Mouse (Mus musculus) right cerebral cortex, adult 2 months (tissue): ENCODE measurements around the gene C4bp.
"Not testable (repeated sequence)": the region's sequence is repeated elsewhere in the genome, so short reads cannot be mapped to it uniquely, and the experiment has no call there.

Source experiments
- DNase-seq, 2 experiments: peaks; one replicate each; pipeline ENCODE4 v3.0.0; 2021 to 2022; ENCODE audit warnings: low spot score in 2 of 2

The C4bp gene

DNA sequence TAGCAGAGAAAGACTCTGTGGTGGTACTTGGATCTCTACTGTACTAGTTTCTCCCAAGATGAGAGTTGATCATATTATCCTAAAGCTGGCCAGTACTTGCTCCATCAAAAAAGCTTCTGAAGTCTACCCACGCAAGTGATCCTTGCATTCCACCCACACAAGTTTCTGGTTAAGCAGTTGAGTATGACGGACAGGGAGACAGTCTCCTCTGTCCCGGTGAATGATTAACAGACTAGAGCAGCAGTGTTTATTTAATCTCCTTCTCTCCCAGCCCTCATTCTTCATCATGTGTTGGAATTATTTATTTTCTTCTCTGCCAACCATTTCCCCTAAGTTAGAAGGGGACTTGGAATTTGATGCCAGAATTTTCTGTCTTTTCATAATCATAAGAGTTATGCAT, at the start of gene C4bp:
Gene C4bp (minus strand): TSS at position 179 of the 400 bp plus-strand sequence.
- no peak for DNase-seq

DNA sequence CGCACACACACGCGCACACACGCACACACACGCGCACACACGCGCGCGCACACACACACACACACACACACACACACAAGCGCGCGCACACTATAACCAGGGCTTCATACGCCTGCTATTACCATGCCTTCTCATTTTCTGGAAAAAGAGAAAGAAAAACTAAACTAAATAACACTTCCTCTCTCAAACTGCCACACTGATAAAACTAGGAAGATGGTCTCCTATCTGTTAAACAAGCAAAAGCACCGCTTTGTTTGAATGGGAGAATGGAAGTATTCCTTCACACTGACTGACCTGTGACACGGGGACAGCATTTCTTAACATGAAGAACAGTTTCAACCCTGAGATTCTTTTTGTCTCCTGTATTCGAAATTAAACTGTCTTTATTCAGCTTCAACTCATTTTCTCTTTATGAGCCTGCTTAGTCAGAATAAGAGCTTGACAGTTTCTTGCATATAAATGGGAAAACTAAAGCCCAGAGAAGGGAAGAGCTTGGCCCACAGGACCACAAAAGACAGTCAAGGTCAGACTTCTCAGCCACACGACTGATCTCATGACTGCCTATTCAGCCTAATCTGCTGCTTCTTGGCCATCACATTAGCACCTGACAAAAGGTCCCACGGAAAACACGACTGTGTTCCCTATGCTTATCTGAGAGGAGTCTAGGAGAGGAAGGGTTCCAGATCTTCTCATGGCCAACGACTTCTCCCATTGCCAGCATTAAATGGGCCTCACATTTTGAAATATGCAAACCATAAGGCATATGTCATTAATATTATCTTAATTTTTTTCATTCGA, 49.0 kb upstream of the C4bp start:
- no peak for DNase-seq

DNA sequence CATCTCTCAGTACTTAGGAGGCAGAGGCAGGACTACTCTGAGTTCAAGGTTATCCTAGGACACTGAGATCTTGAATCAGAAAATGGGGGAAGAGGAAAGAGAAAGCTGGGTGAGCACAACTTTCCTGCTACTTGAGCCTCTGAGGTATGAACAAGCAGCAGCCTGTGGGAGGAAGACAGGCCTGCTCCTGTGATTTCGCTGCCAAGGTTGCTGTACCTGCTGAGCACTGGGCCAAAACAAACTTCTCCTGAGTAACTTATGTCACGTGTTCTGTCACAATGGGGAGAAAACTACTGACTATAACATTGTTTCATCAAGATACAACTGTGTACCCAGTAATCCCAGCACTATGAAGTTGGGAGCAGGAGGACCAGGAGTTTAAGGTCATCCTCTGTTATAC, 42.2 kb upstream of the C4bp start:
- DNase-seq = no peak

DNA sequence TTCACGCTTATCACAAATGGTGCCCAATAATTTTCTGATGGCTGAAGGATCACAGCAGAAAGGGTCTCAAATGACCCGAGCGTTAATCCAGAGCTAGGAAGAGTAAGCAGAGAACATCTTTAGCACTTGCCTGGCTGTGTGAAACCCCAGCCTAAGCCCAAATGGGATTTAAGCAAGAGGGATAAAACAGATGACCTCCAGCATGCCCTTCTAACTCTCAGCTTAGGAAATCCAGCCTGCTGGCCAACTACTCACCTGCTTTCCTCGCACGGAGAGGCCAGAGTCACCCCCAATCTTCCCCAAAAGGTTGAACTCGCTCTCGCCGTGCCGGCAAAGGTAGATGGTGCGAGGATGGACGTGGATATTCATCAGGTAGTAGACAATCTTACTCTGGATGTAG, 40.5 kb upstream of the C4bp start:
- no peak for DNase-seq

DNA sequence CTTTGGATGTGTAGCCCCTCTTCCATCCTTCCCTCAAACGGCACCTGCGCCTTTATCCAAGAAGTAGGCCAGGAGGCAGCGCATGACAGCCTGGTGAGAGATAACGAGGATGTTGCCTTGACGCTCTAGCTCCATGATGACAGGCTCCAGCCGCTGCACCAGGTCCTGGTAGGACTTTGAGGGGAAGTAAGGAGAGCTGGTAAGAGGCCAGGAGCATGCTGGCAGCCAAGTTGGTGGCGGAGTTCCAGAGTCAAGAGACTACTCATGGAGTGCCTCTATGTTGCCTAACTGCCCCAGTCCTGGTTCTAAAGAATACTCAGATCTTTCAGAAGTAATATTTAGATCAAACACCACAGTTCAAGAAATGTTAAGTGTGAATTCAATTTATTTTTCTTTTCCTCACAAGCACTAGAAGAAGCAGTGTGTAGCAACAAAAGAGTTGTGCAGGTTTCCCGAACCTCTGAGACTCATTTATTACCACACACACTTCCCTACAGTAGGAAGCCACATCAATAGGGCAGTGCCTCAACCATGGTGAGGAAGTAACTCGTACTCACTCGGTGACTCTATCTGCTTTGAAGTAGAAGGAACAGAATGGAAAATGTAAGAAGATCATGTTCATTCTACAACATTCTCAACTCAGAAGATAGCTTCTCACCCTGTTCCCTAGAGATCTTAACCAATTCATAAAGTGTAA, 38.7 kb upstream of the C4bp start:
- peak in 1 of 2 experiments; percentile 50 for DNase-seq

DNA sequence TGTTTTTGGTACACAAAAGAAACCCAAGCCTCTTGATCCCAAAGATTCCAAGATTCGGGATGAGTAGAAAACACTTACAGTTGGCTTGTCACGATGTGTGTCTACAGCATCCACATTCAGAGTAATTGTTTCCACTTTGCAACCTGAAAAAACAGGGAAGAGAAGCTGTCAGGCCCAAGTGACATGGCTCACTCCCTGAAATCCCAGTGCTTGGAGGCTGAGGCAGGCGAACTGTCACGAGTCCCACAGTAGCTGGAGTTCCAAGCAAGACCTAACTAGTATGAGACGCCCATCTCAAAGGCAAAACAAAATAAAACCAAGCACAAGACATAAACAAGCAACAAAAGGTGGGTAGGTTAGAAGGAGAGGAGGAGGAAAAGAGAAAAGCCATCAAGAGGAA, 37.2 kb upstream of the C4bp start:
- no peak for DNase-seq

DNA sequence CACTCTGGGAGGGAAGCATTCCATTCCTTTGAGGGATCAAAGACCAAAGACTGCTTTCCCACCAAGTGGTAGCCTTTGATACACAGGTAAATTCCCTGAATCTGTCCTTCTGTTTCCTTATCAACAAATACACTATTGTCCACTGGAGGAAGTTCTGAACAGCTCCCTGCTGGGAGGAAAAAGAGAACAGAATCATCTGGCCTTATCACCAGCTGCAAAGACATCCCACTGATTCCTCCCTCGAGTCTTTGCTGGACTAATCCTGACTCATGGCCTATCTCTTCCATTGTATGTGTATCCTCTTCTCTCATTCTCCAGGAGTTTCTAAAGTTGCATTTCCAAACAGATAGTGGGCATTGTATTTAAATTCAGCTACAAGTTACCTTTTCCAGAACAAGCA, 22.5 kb upstream of the C4bp start:
- DNase-seq = no peak

DNA sequence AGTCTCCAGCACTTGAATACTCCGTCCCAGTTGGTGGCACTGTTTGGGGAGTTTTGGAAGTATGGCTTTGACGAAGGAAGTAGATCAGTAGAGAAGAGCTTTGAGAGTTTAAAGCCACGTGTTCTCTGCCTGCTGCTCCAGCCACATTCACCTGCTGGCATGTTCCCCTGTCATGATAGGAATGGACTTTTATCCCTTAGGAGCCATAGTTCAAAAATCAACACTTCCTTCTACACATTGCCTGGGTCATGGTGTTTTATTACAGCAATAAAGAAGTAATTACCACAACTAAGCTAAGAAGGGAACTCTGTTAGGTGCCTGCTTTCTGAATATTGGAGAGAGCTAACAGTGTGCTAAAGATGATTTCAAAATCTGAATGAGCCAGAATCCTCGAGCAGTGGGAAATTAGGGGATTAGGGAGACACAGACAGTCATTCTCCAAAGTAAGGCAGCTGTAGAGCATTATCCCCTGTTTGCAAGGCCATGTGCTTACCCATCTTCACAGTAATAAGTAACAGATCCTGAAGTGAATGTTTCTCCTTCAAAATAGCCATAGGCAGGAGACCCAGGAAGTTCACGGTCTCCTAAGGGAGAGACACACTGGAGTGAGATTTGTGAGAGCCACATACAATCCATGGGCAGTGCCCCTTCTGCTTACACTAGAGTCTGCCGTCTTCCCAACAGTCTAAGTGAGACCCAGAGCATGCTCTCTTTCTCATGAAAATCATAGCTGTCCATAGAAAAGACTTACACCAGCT, 20.4 kb upstream of the C4bp start:
- no peak for DNase-seq

DNA sequence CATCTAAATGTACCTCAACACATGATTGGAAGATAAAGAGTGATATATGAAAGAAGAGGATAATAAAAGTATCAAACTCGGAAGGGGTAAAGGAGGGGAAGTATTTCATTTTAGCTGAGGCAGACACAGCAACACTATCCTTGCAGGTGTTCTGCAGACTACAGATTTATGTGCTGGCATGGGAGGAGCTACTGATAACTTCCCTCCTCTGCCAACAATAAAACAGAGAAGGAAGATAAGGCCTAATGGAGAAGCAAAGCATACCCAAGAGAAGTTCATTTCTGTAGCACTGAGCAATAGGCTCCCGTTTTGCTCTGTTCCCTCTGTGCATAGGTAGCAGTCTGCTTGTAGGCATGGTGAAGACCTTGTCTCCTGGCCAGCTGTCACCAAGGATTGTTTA, 19.6 kb upstream of the C4bp start:
- no peak for DNase-seq

DNA sequence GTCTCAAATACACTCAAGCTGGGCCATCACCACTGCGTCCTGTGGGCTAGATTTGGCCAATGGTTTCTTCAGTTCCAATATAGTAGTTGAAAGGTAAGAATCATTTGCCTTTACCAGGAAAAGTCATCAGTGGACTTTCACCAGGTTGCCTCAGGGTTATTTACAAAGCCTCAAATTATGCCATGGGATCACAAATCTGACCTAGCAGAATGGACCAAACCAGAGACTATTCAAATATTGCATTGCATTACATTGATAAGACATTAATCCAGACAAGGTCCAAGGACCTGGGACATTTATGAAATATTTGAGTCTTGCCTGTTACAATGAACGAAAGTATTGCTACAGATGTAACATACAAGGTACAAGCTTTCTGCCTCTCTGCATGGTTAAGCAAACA, 17.1 kb upstream of the C4bp start:
- DNase-seq = no peak

DNA sequence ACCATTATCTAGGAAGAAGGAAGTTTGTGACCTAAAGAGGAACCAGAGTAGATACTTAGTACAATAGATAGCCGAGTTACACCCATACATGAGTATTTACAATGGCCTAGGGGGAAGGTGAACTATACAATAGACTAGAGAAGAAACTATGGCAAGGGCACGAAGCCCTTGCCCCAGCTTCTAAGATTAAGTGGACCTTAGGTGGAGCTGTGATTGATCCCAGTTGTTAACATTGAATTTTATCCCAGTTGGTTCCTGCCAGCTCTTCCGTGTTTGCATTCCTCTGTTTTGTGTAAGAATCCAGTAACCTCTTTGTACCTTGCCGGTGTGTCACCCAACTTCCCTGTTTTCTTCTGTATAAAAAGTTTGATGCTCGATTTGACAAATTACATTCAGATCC, 2.1 kb upstream of the C4bp start:
- not testable (repeated sequence) for DNase-seq

DNA sequence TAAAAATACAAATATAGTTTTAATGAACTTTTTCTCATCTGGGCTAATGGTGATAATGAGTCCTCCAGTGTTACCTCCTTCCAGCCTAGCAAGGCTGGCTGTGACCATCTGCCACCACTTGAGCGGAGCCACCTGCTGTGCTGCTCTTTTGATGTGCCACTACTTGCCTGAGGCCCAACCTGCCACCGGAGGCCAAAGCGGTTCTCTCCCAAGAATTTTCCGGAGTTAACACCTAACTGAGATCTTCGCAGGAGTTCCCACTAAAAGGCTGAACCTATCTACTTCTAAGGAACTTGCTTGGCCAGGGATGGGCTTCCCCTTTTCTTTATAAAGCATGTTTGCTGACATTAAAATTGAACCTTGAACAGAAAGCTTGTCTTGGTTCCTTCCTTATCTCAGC, 1.8 kb downstream of the C4bp start:
- not testable (repeated sequence) for DNase-seq

DNA sequence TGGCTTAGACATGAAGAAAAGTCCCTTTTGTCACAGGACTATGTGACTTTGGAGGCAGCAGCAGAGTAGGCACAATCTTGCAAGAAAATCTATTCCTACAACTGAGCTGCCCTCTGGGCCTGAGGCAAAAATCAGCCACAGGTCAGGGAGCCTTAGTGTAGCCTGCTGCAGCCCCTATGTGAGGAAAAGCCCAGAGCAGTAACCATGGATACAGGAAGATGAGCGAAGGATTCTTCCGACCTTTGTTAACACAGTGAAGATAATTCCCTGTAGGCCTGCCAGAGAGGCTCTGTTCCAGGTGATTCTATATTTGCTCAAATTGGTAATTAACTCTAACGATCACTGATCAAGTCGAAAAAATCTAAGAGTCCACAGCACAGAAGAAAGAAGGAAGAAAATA, 17.3 kb downstream of the C4bp start:
- DNase-seq = no peak

DNA sequence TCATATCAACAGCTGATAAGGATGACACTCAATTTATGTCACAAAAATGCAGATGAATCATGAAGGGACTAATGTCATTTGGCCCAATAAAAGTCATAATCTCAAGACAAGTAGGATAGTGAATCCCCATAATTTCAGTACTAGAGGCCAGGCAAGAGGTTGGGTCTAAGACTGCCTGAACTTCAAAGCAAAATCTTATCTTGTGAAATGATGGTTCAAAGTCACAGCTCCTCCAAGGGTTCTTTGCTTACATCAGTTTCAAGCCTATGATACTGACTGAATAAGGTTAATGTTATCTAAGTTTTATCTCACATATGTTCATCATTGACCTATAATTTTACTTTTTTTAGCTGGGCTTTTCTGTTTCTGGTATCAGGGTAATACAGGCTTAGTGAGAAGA, 20.5 kb downstream of the C4bp start:
- no peak for DNase-seq

DNA sequence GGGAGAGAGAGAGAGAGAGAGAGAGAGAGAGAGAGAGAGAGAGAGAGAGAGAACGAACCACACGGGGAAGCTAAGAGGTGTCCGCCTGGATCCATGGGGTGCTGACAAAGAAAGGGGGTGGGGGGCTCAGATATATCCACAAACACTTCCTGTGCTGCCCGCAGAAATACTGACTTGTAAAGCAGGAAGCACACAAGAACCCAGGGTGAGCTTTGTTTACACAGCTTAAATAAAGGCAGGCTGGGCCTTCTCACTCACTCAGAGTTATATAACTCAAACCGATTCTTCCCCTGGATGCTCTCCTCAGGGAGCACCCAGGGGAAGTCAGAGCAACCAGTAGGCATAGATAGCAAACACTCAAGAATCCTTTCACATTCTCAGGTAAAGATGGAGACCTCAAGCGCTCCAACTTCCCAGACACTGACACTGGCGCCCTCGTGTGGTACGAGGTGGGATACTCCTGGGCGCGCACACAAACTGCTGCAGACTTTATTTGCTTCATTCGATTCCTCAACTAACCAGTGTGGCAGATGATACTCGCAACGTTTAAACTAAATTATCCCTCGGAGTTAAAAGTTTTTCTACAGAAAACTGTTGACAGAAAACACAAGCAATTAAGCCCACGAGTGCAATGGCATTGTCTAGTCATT, 27.5 kb downstream of the C4bp start:
- peak; percentile 64 to 74 for DNase-seq

DNA sequence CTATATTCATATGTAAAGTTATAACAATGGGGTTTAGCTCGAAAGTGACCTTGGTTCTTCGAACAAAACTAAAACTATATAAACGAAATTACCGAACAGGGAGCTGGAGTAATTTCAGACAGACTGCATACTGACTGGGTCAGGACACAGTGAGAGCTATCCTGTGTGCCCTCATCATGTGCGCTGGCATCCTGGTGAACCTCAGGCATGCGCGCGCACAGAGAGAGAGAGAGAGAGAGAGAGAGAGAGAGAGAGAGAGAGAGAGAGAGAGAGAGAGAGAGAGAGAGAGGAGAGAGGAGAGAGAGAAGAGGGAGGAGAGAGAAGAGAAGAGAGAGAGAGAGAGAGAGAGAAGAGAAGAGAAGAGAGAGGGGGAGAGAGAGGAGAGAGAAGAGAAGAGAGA, 28.1 kb downstream of the C4bp start:
- DNase-seq = no peak

DNA sequence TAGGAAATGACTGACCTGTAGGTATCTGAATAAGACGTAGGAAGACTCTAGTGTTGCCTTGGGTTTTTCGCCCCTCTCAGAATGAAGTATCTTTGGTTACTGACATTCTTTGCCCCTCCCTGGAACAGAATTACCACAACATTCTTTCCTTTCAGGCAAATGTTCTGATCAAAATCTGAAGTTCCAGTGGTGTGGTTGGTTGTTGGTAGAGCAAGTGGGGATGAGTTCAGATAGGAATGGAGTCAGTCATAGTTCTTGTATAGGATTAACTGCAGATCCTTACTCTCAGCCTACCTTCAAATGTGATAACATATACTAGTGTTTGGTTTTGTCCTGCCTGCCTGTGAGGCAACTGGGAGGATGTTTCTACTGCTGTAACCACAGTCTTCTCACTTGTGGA, 31.9 kb downstream of the C4bp start, which contains the start of gene Zp3r:
Gene Zp3r (minus strand): TSS at position 101 of the 400 bp plus-strand sequence.
- DNase-seq = no peak

DNA sequence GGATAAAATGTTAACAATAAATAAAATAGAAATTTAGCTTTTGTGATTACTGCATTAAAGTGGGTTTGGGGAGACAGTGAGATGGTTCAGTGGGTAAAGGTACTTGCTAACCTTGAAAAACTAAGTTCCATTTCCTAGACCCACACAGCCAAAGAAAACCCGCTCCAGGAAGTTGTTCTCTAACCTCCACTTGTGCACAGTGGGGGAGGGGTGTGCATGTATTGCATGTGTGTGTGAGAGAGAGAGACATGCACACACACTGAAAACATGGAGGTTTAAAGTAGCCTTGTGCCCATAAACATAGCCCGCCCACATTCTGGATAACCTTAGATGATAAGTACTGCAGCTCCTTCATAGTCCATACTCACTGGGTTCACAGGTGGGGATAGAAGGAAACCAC, 65.1 kb downstream of the C4bp start:
- DNase-seq = no peak

DNA sequence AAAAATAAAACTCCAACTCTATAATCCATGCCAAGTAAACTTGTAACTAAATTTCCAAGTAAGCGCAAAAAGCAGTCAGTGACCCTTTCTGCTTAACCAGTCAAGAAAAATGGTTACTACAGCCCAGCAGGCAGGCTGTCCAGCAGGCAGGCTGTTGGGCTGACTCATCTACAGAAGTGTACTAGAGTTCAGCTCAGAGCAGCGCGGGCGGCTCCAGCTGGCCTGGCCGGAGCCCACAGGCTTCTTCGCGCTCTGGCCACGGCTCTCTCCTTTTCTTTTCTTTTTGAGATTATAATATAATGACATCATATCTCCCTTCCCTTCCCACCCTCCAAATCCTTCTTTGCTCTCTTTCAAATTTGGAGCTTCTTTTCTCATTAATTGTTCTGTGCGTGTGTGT, 72.8 kb downstream of the C4bp start:
- no peak for DNase-seq
